Mouse (Mus musculus) left cerebral cortex, postnatal 4 days (tissue): ENCODE data around the gene Kif4. TPM values are rescaled to one million over a fixed set of nuclear protein-coding genes. Genes with fewer than 3 reads are reported as not detected.

Experiments used
- DNase-seq: peaks from one replicate; pipeline ENCODE4 v3.0.0-alpha.2; 2022
- intact Hi-C: fragments of 180-260 bp; cut with DNase I; formaldehyde crosslinking; loops from one replicate; pipeline ENCODE4 v1.15.1; 2025
- total RNA-seq, 2 experiments: library from RNA; stranded (reverse); gene quantifications; 2 replicates each; pipeline ENCODE4 v1.2.3; 2021

Kif4 gene
- total RNA-seq, 2 experiments from 2014 or later, result 4.8 to 7.6 TPM

DNA sequence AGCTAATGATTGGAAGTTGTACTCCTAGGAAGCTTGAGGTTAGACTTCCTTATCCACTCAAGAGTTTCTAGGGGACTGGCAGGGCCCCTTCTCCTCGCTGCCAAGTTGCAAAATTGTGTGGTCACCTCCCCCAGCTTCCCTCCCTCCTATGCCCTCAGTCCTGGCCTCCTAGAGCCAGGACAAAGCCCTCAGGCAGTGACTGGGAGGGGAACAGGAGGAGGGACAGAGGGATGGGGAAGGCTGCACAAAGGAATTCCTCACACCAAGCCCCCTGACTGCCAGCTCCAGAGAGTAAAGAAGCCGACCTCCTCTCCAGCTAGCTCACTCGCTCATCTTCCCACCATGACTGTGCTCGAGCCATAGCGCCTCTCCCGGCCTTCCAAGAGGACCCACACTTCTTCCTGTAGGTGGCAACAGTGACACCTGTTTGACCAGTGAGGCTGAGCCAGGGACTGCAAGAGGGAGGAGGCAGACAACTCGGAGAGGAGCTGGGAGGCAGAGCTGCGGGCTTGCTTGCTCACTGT, 104.2 kb downstream of the Kif4 start, which contains the start of gene Gdpd2:
TSS of gene Gdpd2 (plus strand) at position 209 of the 524 bp plus-strand sequence.
- intact Hi-C loops, result no loop called here
- peak; percentile 43 for DNase-seq

DNA sequence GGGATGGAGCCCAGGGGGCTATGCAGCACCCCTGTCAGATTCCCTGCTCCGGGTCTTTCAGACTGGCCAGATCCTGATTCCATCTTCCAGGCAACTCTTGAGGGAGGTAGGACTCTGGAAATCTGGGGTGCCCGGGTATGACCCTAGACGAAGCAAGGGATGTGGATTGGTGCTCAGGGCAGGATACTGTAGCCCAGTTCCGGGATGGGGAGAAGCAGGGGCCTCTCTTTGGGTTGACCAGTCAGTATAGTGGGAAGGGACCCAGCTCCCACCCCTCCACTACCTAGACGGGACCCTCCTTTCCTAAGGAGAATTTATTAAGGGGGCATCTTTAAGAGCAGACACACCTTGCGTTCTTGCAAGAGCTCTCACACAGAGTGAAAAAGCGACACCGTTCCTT, 104.7 kb downstream of the Kif4 start:
- DNase-seq, result no peak
- intact Hi-C loops, result no loop called here

DNA sequence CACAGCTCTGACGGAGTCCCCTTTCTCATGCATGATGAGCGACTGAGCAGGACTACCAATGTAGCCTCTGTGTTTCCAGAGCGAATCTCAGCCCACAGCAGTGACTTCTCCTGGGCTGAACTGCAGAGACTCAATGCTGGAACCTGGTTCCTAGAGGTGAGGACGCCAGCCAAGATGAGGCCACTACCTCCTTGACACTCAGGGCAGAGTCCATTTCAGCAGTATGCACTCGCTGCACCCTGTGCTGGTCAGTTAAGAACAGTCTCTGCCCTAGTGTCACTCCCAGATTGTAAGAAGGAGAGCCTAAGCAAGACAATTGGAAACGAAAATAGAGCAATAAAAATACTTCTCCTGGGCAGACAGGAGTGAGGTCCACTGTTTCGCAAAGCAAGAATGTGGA, 108.8 kb downstream of the Kif4 start:
- no peak for DNase-seq
- intact Hi-C loops, result no loop called here

DNA sequence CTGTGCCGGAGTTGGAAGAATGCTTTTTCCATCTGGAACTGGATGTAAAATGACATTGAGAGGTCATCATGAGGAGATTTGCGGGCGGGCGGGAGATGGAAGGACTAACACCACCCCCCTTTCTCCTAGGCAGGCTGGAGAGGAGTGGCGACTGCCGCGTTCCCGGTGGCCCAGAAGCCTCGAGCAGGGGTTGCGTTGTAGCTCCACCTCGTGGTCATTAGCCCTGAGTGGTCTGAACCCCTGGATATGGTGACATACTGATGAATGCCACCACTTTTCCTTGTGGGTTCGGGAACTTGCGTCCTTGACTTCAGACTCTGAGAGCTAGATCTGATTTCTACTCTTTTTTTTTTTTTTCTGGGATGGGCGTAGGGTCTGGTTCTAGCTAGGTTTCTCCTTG, 113.4 kb downstream of the Kif4 start:
- peak; percentile 68 for DNase-seq
- intact Hi-C loops, result no loop called here

DNA sequence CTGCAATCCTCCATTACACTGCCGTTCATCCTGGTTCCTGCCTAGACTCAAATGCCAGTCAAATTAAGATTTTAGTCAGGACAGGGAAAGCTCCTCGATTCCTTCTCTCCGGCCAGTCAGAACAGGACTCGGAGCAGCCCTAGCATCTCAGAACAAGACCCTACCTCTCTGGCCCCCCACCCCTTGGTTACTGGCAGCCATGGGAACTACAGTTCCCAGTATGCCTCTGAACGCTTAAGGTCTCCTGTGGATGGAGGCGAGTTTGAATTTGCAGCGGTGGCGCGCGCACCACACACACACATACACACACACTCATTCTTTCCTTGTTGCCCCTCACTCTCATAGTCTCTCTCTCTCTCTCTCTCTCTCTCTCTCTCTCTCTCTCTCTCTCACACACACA, 113.9 kb downstream of the Kif4 start:
- DNase-seq, result no peak
- intact Hi-C loops, result no loop called here

DNA sequence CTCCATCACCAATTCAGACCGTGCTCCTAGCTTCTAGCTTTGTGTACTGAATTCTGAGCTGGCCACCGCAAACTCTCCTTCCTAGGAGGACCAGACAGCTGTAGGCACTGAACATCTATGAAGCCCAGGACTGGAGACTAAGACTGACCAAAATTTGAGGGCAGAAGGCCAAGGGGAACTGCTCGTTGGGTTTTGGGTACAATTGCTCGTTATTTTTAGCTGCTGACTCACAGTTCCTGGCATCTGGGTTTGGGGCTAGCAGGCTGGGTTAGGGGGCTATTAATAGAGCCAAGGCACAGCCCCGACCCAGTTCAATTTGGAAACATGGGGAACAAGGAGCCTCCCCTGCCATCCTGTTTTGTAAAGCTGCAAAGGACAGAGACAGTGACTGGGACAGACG, 115.2 kb downstream of the Kif4 start:
- no peak for DNase-seq
- intact Hi-C loops, result no loop called here

DNA sequence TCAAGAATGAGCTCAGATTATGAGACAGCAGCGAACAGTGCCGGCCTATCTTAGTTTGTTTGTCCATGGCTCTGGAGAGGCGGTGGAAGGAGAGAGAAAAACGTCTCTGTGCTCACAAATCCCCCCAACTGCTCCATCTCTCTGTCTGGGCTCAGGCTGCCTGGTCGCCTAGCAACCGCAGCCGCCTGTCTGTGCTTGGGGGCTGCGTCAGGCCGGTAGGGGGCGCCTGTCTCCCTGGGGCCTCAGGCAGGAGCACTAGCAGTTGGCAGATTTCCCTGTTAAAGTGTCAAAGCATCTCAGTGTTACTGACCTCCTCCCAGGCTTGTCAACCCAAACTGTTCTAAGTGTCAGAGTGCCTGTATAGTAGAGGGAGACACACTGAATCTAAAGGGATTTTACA, 116.4 kb downstream of the Kif4 start:
- peak; percentile 86 for DNase-seq
- intact Hi-C loops, result no loop called here

DNA sequence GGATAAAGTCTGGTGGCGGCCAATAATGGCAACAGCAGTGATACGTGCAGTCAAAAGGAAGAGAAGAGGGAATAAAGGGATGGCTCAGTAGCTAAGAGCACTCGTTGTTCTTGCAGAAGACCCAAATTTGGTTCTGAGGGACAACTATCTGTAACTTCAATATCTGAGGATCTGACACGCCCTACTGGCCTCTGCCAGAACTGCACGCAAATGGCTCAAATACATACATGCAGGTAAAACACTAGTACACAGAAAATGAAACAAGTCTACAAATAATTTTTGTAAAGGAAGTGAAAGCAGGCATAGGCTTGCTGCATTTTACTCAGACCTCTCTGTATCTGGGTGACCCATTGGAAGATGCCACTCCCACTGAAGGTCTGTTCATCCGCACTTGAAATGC, 140.3 kb downstream of the Kif4 start:
- intact Hi-C loops, result no loop called here
- no peak for DNase-seq

DNA sequence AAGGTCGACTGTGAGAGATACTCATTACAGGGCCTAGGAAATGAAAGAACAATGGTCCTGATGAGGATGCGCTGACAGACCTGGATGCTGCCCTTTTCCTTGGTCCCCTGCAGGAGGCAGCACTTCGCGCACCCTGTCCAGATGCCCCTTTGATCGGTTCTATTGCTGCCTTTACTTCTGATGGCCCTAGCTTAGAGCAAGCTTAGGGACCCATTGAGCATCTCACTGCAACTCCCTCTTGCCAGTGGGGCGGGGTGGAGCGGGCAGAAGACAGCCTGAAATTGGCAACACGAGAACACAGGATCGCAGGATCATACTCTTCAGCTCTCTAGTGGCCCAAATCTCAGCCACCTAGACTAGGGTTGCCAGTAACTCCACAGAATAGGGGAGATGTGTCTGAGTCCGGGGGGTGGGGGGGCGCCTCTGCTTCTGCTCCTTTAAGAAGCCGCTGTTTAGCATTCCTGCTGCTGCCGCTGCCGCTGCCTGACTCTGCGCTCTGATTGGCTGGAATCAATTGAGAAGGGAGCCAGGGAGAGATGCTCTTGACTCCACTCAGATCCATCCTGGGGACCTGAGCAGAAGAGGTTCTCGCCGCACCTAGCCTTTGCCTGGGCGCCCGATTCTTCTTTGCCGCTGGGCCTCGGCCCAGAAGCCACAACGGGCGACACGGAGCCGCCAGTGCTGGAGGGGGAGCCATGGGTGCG, 141.8 kb downstream of the Kif4 start, which contains the start of gene Dlg3:
TSS of gene Dlg3 (plus strand) at position 542 of the 704 bp plus-strand sequence.
- peak; percentile 66 for DNase-seq
- intact Hi-C loops, result no loop called here

DNA sequence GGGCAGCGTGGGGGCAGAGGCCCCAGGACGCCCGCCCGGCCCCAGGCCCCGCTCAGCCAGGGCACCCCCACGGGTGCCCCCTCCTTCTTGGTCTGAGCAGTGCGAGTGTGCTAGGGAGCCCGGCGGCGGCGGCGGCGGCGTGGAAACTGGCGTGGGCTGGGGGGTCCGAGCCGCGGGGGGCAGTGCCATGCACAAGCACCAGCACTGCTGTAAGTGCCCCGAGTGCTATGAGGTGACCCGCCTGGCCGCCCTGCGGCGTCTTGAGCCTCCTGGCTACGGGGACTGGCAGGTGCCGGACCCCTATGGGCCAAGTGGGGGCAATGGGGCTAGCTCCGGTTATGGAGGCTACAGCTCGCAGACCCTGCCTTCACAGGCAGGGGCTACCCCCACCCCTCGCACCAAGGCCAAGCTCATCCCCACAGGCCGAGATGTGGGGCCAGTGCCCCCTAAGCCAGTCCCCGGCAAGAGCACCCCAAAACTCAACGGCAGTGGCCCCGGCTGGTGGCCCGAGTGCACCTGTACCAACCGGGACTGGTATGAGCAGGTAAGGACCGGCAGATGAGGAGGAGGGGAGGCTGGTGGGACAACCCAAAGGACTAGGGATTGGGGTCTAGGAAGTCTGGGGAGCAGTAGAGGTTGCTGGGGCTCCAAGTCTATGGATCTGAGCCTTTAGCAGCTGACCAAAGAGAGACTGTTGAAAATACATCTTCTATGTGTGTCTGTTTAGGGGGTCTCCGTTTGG, 142.5 kb downstream of the Kif4 start:
- intact Hi-C loops, result no loop called here
- peak; percentile 13 for DNase-seq

DNA sequence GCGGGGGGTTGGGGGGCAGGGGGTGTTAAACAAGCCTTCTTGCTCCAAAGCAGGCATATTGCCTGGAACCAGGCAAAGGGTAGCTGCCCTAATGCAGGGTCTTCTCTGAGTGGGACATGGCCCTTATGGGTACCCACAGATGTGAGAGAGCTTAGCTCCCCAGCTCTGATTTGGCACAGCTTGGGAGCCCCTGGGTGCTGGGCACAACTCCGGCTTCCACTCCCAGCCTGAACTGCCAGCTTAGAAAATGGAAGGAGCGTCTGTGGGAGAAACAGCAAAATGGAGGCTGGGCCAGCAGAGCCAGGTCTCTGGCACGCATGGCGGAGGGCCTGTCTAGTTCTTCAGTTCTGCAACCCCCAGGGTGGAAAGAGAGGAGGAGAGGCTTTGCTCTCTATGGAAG, 143.7 kb downstream of the Kif4 start:
- intact Hi-C loops, result no loop called here
- DNase-seq, result peak; percentile 13

DNA sequence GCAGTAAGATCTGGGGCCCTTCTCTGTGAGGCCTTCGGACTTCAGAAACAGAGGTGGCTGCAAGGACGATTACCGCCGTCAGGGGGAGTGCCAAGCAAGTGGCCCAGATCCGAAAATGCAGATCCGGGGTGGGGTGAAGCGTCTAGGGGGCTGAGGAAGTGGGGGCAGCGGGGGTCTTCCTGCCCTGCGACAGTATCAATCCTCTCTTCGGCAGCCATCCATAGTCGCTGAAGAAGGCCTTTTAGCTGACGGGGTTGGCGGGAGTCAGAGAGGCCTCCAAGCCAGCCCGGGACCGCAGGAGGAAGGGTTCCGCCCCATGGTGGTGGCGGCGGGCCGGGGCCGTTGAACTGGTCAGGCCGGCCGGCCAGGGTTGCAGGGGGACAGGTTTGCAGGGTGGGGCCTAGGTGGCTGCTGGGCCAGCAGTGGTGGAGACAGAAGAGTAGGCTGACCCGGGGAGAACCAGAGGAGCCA, 148.8 kb downstream of the Kif4 start:
- intact Hi-C loops, result loop anchor here (10.0 kb wide), 1 partner anchor 170 kb away; no protein-coding TSS in a partner anchor
- DNase-seq, result peak; percentile 57

DNA sequence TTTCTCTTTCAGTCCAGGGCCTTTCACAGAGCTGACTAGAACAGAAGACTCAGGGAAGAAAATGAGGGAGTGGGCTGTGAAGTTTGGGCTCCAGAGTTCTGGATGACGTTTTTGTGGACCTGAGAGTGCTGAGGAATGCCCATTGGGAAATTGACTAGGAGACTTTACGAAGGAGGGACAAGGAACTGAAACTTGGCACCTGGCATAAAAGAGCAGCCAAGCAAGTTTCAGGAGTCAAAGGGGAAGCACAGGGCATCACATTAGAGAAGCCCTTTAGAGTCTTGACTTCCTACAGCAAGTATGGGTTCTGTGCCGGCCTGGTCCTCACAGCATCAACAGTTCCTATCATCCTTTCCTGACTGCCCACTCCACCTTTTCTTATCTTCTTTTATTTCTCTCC, 149.9 kb downstream of the Kif4 start:
- intact Hi-C loops, result loop anchor here (10.0 kb wide), 1 partner anchor 169 kb away; no protein-coding TSS in a partner anchor
- DNase-seq, result no peak

DNA sequence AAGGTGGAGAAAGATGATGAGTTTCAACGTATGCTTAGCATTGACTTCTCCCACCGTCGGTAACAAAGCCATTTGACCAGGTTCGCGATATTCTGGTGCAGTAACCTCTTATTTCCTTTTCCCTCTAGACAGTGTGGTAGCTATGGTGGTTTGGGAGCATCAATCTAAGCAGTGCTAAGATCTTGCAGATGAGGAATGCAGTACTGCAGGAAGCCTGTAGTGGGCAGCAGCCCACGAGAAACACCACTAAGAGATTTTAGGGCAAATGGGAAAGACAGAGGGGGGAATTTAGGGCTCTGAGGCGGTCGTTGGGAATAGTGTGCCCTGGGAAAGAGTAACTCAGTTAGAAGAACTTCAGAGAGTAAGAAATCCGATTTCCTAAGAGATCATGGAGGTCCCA, 151.0 kb downstream of the Kif4 start:
- intact Hi-C loops, result loop anchor here (10.0 kb wide), 1 partner anchor 168 kb away; no protein-coding TSS in a partner anchor
- peak; percentile 63 for DNase-seq

Other genes with a start within 250 kb of the Kif4 start
- gene Otud6a, start 196.7 kb upstream of the Kif4 start, total RNA-seq, result not detected
- not detected for gene Awat2, start 183.0 kb upstream of the Kif4 start, total RNA-seq
- gene Igbp1, start 131.4 kb upstream of the Kif4 start, total RNA-seq, result 10 to 100 TPM; 36.9 to 41.0 TPM
- gene Dgat2l6, start 100.9 kb upstream of the Kif4 start, total RNA-seq, result not detected
- not detected for gene Awat1, start 53.5 kb upstream of the Kif4 start, total RNA-seq
- not detected for gene P2ry4, start 30.9 kb upstream of the Kif4 start, total RNA-seq
- gene Arr3, start 20.2 kb upstream of the Kif4 start, total RNA-seq, result not detected
- 10 to 100 TPM; 28.8 to 30.3 TPM for gene Pdzd11, start 831 bp downstream of the Kif4 start, total RNA-seq
- gene Gdpd2, start 104.1 kb downstream of the Kif4 start, total RNA-seq, result 10 to 100 TPM; 13.5 to 16.3 TPM
- 10 to 100 TPM; 91.0 to 98.1 TPM for gene Dlg3, start 142.0 kb downstream of the Kif4 start, total RNA-seq